Mouse (Mus musculus) A20 (cell line): ENCODE measurements around the gene Ltbr.
A peak's percentile ranks its signal among the peaks of the same experiment; 100 is the strongest.
"Not testable (repeated sequence)": the region's sequence is repeated elsewhere in the genome, so short reads cannot be mapped to it uniquely, and the experiment has no call there.

Source experiments
- DNase-seq: peaks from one replicate; pipeline ENCODE4 v3.0.0-alpha.2; 2011; ENCODE audit warnings: low read depth, low spot score

The Ltbr gene

DNA sequence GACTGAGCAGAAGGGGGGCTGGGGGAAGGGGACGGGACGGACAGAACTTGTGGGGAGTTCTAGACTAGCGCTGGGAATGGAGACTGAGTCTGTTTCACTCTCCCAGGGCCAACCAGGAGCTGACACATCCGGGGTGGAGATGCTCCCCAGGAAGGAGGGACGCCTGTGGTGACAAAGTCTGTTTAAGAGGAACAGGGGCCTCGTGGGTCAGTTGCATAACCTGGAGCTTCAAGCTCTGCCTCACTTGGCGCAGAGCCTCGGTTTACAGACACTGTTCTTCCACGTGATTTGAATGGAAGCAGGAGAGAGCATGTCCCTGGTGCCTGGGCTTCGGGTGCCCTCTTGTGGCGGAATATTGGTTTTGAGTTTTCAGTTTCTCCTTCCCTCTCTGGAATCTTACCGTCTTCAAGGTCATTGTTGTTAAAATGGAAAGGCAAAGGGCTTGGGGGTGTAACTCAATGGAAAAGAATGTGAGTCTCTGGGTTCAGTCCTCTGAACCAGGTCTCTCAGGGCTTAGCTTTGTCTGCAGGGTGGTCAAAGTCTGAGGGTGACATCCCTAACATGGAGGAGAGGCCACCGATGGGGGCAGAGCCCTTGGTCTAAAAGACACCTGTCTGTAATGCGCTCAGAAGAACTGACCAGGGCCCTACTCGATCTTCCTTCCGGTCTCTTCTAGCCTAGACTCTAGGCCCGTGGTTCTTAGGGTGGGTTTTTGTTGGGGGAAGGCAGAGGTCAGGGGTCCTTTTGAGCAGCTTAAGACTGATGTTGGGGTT lies 42.0 kb downstream of the Ltbr start:
- DNase-seq, result peak; percentile 92

DNA sequence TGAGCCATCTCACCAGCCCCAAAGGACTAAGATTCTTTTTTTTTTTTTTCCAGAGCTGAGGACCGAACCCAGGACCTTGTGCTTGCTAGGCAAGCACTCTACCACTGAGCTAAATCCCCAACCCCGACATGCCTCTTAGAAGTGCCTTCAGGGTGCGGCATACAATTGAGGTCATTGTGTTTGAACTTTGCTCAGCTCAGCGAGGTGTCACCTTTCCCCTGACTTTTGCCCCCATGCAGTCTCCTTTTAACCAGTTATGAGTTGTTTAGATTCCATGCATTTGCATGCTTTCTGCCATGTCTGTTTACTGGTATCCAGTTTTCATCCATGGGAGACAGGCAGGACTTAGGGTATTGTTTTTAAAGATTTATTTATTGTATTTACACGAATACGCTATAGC lies 44.9 kb downstream of the Ltbr start:
- DNase-seq, result no peak

- no peak for DNase-seq
Observed at GRCm38 (mm10) chr6:125267469-125267868, 46.2 kb downstream of the Ltbr start.

DNA sequence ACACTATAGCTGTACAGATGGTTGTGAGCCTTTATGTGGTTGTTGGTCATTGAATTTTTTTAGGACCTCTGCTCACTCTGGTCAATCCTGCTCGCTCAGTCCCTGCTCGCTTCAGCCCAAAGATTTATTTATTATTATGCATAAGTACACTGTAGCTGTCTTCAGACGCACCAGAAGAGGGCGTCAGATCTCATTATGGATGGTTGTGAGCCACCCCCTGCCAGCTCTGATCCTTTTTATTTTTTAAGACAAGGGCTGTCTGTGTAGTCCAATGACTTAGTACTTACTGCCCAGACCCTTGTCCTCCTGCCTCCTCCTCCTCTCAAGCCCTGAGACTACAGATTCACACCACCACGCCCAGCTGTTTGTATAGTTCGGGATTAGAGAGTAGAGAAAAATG lies 47.1 kb downstream of the Ltbr start:
- not testable (repeated sequence) for DNase-seq

DNA sequence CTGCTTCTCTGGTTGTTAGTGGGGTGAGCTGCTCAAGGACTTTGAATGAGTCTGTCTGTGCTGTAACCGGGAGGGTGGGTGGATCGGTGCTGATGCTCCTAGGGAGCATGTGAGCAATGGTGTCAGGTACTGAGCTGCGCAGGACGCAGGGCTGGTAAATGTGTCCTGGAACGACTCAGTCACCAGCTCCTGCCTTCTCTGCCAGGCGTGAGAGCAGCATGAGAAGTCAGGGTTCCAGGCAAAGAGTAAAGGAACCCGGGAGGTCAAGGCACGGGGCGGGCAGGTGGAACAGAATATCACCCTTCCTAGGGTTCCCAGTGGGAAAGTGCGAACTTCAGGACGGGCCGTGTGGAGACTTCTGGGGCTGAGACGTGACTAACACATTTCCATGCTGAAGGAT lies 47.6 kb downstream of the Ltbr start:
- no peak for DNase-seq

DNA sequence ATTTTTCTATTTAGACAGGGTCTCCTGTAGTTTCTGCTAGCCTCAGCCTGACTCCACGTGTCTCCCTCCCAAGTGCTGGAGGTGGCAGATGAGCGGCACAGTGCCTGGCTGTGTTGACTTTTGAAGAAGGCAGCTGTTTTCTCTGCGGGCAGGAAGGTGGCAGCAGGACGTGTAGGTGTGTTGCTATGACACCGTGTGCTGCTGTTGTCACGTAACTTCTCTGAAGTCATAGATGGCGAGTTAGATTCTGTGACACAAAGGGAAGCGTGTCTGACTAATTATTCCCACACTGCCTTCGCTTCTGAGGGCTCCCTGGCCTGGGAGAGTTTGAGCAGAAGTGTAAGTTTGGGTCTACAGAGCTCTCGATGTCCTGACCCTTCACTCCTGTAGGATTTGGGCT lies 48.4 kb downstream of the Ltbr start:
- DNase-seq, result peak; percentile 41

DNA sequence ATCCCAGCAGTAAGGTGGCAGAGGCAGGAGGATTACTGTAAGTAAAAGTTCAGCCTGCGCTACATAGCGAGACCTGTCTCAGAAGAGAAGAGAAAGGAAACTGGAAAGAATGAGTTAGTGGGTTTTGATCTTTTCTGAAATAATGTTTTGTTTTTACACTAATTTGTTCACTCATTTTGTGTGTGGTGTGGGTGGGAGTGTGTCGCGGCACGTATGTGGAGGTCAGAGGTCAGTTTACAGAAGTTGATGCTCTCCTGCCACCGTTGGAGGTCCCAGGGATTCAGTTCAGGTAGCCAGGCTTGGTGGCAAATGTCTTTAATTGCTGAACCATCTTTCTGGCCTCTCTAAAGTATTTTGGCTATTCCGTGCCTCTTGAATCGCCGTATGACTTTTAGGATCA lies 49.5 kb downstream of the Ltbr start:
- DNase-seq, result no peak

GRCm38 (mm10) chr6:125260006-125260555 lies 53.6 kb downstream of the Ltbr start:
- no peak for DNase-seq
